Mouse (Mus musculus): Measurements from ENCODE around the gene Tex29.

Tex29 gene

DNA sequence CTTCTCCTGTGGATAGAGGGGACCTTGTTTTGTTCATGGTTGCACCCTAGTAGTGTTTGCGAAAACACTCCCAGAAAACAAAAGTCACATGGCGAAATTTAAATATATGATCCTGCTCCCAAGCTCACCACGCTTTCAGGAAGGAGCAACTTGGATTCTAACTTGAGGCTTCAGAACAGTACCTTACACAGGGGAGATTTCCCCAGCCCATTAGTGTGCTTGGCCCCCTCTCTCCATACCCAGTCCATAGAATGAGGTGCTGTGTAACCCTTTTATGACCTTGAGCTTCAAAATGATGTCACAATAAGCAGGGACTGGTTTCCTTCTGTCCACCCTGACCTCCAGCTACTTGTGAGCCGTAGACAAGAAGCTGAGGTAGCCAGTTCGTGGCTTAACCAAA lies at the start of gene Tex29:
Tex29 (plus strand) TSS at position 301 of the 400 bp plus-strand sequence.
- in situ Hi-C loops (cut with MboI), result no loop called here

DNA sequence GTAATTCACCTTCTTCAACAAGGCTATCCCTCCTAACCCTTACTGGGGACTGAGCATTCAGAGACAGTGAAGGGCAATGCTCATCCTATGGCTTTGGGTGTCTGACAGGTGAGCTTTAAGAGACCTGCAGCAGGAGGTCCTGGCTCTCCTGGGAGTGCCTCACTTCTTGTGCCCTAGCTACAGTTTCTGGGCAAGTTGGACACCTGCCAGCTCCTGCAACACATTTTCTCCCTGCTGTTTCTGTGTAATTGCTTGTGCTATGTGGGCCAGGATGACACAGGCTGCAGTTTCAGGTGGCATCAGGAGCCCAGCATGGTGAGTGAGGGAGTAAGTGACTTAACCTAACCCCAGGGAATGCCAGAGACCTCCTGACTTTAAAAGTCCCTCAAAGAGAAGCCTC lies 45.3 kb upstream of the Tex29 start:
- in situ Hi-C loops (cut with MboI), result no loop called here

DNA sequence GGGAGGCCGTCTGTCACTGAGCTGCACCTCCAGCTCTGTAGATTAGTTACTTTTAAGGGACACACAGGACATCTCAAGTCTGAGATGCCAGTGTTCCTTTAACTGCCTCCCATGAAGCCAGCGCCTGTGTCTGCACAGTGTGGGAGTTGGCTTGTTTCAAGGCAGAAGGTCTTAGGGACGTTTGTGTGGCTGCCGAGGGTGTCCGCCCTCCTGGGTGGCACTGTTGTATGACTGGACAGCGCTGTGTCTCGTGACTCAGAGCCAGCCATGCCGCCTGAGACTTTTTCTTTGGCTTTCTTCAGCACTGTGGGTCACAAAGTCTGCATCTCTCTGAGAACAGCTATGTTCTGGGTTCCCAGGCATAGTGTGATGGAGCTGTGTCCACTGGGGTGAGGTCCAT lies 43.1 kb upstream of the Tex29 start:
- in situ Hi-C loops (cut with MboI), result no loop called here

GRCm38 (mm10) chr8:11797729-11798479 lies 42.4 kb upstream of the Tex29 start:
- in situ Hi-C loops (cut with MboI), result no loop called here

DNA sequence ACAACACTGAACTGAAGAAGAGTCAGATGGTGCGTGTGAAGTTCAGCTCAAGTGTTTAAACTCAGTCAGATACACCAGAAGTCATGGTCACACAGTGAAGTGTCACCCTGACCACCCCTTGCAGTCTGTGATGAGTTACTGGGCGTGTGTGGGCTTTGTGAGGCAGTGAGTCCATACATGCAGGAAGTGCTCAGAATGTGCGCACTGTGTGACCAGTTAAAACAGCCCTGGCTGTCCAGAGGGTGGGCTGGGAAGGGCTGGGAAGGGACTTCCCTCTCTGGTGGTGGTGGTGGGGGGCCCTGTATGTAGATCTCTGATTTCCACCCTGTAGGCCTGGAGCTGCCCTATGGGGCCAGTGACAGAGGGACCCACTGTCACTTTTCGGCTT lies 41.8 kb upstream of the Tex29 start:
- in situ Hi-C loops (cut with MboI), result no loop called here

GRCm38 (mm10) chr8:11799098-11799497 lies 41.2 kb upstream of the Tex29 start:
- in situ Hi-C loops (cut with MboI), result no loop called here

- in situ Hi-C loops (cut with MboI), result no loop called here
These were observed 39.8 kb upstream of the Tex29 start for GRCm38 (mm10) chr8:11800481-11800880.

DNA sequence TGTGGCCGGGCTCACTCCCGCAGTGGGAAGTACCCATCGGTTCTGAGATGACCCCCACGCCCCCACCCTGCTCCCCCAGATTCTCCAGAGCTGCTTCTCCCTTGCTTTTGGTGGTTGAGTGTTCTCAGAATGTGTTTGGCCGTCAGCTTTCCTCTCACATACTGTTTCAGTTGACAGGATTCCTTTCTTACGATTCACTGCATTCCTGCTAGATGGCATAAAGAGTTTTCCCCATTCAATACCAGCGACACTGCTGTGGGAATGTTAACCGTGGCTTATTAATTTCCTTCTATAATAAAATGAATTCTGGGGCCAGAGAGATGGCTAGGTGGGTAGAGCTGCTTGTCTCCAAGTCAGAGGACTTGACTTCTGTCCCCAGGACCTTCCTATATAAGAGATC lies 38.7 kb upstream of the Tex29 start:
- in situ Hi-C loops (cut with MboI), result no loop called here

DNA sequence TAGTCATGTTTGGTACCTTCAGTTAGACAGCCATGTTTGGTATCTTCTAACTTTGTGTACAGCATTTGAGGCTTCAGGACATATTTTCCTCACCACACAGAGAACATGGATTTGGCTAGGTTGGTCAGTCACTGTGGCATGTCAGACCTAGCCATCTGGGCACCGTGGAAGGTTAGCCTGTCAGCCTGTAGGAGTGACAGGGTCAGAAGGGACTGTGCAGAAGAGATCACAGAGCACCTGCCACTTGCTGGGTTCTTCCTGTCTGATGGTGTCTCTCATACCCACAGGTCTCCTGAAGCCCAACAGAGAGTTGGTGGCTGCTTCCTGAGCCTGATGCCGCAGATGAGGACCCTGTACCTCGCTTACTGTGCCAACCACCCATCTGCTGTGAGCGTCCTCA lies 35.4 kb upstream of the Tex29 start:
- in situ Hi-C loops (cut with MboI), result no loop called here

DNA sequence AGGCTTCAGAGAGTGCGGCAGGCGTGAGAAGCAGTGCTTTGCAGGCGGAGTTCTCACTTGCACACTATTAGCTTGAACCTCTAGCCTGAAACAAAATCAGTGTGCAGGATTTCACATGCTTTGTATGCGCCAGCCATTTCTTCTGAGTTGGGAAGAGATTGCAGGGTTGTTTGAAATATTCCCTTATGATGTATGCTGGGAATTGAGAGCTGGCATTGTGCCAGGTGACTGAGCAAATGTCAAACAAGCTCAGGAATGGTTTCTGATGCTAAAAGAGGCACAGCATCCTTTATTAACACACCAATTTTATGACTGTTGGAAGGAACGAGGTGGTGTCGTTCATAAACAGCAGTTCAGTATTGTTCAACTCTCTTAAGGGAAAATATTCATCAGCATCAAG lies 34.0 kb upstream of the Tex29 start:
- in situ Hi-C loops (cut with MboI), result no loop called here

- in situ Hi-C loops (cut with MboI), result no loop called here
These were observed 32.9 kb upstream of the Tex29 start for GRCm38 (mm10) chr8:11807361-11807760.

DNA sequence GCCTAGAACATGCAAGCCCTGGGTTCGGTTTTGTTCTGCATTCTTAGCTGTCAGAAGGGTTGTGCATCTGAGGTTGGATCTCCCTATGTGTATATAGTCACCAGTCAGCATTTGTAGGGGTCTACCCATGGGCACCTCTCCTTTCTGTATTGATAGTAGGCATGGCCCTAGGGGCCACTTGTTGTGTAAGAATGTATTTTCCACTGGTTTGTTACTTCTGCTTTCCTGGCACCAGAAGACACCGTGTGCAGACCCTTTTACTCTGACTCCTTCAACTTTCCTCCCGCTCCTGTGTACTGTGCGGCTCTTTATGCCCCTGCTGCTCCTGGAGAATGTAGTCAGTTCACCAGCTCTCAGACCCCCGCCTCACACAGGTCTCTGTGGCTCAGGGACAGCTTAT lies 32.2 kb upstream of the Tex29 start:
- in situ Hi-C loops (cut with MboI), result no loop called here

GRCm38 (mm10) chr8:11810426-11810825 lies 29.8 kb upstream of the Tex29 start:
- in situ Hi-C loops (cut with MboI), result no loop called here

DNA sequence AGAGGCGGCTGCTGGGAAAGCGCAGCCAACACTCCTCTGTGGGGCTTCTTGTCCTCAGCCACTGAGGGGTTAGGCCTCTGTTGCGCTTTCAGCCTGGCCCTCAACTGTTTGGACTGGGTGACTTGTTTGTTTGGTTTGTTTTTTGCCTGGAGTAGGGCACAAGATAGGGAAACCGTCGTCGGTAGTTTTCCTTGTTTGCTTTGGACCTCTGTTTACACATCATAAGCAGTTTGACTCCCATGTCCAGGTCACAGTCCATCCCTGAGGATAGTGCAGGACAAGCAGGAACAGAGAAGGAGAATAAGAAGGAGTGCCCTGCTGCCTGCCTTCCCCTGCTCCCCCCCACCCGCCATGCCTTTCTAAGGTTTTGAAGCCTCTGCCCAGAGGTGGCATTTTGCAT lies 26.5 kb upstream of the Tex29 start:
- in situ Hi-C loops (cut with MboI), result no loop called here

GRCm38 (mm10) chr8:11815206-11815605 lies 25.1 kb upstream of the Tex29 start:
- in situ Hi-C loops (cut with MboI), result no loop called here

- in situ Hi-C loops (cut with MboI), result no loop called here
These were observed 20.1 kb upstream of the Tex29 start for GRCm38 (mm10) chr8:11820136-11820535.

GRCm38 (mm10) chr8:11820568-11820967 lies 19.7 kb upstream of the Tex29 start:
- in situ Hi-C loops (cut with MboI), result no loop called here

- in situ Hi-C loops (cut with MboI), result no loop called here
These were observed 18.6 kb upstream of the Tex29 start for GRCm38 (mm10) chr8:11821451-11822206.

DNA sequence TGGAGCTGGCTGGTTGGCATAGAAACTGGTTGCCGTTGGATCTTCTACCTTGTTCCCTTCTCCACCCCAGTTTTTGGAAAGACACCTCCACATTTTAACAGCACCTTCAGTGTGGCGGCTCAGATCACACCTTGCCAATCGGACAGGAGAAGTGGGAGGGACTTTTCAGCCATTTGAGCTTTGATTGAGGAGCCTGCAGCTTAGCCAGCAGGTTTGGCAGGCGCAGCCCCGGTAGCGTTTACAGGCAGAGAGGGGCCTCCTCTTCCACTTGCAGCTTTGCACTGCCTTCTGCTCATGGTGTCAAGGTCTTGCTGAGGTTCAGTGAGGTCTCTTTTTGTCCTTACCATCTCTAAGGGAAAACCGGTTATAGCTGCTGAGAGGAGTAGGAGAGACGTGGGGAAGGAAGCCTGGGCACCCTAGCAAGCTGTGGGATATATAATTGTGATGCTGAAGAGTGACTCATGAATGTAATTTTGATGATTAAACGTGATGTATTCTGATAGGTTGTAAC lies 17.7 kb upstream of the Tex29 start:
- in situ Hi-C loops (cut with MboI), result no loop called here

DNA sequence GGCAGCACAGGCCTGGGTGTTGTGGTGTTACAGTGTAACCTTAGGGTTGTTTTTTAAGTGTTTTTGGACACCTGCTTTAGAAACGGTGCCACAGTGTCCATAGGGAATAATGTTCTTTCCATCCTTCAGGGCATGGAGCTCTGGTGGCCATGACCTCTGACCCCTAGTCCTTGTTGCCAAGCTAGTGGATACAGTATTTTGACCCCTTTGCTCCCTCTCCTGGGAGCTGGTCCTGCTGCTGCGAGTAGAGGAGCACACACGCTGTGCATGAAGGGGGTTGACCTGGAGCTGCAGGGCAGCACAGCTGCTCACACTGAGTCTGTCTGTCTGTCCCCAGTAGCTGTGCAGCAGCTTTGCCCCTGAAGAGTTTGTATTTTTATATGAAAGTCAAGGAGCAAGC lies 14.5 kb upstream of the Tex29 start:
- in situ Hi-C loops (cut with MboI), result no loop called here

DNA sequence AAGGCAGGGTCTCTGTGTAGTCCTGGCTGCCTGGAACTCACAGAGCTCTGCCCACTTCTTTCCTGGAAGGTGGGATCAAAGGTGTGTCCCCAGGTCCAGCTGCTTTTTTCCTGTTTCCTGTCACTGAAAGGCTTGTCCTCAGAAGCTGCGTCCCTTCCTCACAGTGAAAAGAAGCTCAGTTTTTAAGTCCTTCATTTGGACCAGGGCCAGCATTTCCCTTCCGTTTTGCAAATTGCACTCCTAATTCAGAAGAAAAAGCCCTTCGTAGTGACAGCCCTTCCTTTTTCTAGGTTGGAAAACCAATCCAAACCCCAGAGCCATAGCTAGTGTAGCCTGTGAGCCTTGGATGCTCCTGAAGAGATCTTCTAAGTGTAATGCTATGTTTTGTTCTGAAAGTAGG lies 13.0 kb upstream of the Tex29 start:
- in situ Hi-C loops (cut with MboI), result no loop called here

DNA sequence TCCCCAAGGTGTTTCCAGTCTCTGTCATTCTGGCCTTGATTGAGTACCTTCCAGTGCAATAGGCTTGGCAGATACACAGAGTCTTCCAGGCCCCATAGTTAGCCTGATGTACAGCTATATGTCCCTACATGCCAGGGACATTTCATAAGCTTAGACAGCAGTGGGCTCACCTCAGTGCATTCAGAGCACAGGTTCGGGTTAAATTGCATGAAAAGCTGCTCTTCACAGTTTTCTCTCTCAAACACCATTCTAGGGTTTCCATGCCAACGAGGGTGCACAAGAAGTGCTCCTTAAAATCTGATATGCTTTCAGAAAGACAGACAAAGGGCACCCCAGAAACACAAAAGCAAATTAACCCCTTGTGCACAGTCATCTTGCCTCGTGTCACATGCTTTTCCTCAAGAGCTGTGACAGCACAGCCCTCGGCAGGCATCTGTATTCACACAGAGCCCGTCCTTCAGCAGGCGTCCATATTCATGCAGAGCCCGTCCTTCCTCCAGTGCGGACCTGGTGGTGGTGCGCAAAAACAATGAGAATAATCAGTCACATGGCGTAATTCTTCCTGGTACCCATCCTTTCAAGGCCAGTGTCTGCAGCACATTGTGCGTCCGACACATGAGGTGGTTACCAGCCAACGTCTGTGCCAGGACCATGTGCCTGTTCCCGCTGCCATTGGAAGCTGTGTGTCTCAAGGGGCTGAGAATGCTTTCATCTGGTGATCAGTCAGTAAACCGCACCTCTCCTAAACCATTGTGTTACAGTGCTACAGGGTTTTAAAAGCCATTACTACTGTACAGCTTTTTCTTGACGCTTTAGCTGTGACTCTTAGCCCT lies 9.8 kb upstream of the Tex29 start:
- in situ Hi-C loops (cut with MboI), result no loop called here
